Mouse (Mus musculus) CD8-positive naive resting alpha-beta T cell, adult 2 months (primary cell): ENCODE results near the gene Oprl1.

ENCODE experiments used
- DNase-seq, 2 experiments: peaks; one replicate each; pipeline ENCODE4 v3.0.0; 2022; ENCODE audit warnings: low read depth in 2 of 2, low spot score in 2 of 2

The Oprl1 gene

DNA sequence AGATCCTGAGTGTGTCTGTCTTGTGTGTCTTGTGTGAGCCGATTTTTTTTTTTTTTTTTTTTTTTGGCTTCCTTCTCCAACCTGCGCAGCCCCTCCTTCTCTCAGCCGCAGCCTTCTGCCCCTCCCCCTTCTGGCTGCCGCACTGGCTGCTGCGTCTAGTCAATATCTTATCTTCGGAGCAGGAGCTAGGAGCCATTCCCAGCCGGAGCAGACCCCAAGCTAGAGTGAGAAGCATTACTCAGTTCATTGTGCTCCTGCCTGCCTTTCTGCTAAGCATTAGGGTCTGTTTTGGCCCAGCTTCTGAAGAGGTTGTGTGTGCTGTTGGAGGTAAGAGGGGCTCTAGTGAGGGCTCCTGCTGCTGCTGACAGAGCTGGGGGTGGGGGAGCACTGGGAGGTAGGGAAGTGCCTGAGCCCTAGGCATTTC, at the start of gene Oprl1:
Gene Oprl1, plus strand, starts transcription at position 114 of the 424 bp plus-strand sequence.
- DNase-seq: no peak

DNA sequence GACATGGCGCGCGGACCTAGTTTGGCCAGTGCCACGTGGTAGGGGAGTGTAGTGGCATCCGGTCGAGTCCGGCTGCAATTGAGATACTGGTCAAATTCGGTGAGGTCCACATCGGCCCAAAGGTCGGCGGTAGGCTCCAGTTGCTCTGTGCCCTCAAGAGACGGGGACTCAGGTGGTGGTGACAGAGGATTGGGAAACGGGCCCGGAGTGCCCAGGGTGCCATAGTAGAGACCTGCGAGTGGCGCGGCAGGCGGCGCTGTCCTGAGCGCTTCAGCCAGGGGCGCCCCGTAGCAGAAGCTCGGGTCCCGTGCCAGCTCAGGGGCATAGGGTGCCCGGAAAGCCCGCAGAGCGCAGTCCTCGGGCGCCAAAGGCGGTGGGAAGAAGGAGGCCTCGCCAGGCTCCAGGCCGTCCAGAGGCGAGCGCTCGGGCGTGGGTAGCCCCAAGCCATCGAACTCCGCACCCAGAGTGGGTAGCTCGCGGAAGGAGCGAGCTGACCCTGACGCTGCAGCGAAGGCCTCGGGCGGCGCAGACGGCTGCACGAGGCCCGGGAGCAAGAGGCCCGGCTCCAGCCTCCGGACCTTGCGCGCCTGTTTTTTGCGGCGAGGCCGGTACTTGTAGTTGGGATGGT, 44.4 kb upstream of the Oprl1 start:
- no peak for DNase-seq

GRCm38 (mm10) chr2:181670913-181671311, 43.9 kb upstream of the Oprl1 start:
- DNase-seq: no peak

DNA sequence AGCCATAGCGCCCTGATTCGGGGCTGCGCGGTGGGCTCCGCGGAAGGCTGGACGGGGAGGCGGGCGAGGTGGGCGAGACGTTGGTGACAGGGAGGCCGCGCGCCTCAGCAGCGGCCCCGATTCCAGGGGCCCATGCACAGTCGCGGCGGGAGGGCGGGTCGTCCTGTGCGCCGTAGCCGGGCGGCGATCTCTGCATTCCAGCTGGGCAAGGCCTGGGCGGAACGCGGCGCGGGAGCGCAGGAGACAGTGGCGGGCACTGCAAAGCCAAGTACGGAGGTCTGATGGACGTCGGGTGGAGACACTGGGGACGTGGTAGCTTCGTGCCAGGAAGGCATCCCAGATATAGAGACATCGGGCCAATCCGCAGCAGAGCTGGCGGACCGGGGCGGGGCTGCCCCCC, 43.5 kb upstream of the Oprl1 start, which contains the start of gene Sox18:
Gene Sox18, minus strand, starts transcription at position 315 of the 400 bp plus-strand sequence.
- DNase-seq: no peak

DNA sequence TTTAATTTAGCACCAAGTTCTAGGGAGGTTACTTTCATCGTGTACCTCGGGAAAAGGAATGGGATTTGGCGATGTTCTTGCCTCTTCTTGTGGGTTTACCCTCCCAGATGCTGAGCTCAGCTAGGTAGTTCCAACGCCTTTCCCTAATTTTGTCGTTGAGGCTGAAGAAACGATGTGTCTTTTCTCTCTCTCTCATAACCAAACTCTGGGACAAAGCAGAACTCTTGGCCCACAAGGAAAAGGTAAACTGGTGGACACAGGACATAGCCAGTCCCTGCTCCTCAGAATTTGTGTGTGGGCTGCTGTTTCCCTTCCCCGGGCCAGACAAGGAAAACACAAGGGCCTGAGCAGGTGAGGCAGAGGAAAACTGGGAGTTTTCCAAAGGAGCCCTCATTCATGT, 42.8 kb upstream of the Oprl1 start:
- no peak for DNase-seq

GRCm38 (mm10) chr2:181673501-181673900, 41.3 kb upstream of the Oprl1 start:
- no peak for DNase-seq

DNA sequence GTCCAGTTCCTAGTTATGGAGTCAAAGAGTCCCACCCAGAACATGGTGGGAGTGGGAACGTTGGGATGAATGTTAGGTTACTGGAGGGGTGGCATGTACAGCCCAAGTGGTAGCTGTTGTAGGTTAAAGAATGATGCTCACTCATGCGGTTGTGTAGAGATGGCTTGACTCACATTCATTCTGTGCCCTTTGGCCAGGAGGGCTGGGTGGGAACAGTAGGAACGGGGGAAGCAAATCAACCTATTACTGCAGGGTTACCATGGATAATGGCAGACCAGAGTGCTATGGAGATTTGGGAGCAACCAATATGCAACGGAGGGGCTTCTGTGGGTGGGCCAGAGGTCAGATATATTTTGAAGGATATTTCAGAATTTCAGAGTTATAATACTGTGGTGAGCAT, 39.9 kb upstream of the Oprl1 start:
- DNase-seq: no peak

- DNase-seq: no peak
Measured at GRCm38 (mm10) chr2:181675454-181675853, 39.4 kb upstream of the Oprl1 start.

- no peak for DNase-seq
Measured at GRCm38 (mm10) chr2:181676424-181676823, 38.4 kb upstream of the Oprl1 start.

- no peak for DNase-seq
Measured at GRCm38 (mm10) chr2:181677096-181677754, 37.6 kb upstream of the Oprl1 start.

- DNase-seq: no peak
Measured at GRCm38 (mm10) chr2:181677755-181678098, 37.1 kb upstream of the Oprl1 start.

GRCm38 (mm10) chr2:181678780-181679179, 36.0 kb upstream of the Oprl1 start:
- peak; percentile 59 to 69 for DNase-seq

DNA sequence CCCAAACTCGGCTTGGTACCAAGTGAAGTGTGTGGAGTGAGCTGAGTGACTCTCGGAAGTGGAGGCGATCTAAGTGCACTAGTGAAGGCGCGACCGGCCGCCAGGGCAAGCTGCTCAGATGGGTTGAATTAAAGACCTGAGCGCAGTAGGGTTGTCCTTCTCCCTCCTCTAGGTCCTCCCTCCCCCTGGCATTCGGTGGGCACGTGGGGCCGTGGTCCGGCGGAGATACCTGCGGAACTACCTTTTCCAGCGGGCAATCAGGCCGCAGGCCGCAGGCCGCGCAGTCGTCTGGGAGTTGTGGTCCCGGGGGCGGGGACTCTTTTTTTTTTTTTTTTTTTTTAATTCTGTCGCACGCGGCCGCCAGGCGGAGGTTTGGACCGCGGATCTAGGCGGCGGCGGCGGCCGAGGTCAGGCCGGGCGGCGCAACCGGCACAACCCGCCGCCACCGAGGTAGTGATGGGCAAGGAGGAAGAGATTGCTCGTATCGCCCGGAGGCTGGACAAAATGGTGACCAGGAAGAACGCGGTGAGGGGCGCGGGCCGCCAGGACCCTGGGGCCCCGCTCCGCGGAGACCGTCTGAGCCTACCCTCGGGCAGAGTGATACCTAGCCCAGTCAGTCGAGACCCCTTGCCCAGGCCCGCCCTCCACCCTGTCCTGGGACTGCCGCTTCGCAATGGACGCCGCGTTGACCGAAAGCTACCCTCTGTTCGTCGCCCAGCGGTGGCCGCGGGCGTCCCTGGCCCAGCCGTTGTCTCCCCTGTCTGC, 34.7 kb upstream of the Oprl1 start, which contains the start of gene Tcea2:
Gene Tcea2, plus strand, starts transcription at position 360 of the 765 bp plus-strand sequence.
- DNase-seq: peak; percentile 28 to 55

- peak in 1 of 2 experiments; percentile 20 for DNase-seq
Measured at GRCm38 (mm10) chr2:181680716-181681117, 34.1 kb upstream of the Oprl1 start.

GRCm38 (mm10) chr2:181681978-181682377, 32.8 kb upstream of the Oprl1 start:
- no peak for DNase-seq

DNA sequence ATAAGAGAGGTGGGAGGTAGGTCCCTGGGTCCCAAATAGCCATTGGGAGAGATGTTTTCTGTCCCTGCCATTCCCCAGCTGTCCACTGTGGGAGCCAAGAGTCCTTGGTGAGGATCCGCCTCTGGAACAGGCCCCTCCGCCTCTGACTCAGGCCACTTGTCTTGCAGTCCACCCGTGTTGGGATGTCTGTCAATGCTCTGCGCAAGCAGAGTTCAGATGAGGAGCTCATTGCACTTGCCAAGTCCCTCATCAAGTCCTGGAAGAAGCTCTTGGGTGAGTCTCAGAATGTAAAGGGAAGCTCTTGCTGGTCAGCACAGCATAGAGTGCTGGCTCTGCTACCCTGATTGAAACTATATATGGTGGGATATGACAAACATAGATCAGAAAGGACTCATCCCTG, 31.4 kb upstream of the Oprl1 start:
- no peak for DNase-seq

GRCm38 (mm10) chr2:181684713-181685112, 30.1 kb upstream of the Oprl1 start:
- no peak for DNase-seq

DNA sequence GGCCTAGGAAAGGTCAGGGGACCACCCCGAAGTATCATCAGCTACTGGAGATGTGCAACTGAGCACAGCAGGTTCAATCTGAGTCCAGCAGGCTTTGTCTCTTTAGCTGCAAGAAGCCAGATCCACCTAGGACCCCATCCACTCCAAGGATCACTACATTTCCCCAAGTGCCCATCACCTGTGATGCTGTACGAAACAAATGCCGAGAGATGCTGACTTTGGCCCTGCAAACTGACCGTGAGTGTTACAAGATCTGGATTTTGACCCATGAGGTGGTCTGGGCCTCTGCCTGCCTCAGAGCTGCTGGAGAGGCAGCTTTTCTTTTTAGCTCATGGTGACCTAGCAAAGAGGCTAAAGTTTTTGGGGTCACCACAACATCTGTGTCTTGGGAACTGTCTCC, 29.1 kb upstream of the Oprl1 start:
- no peak for DNase-seq

- no peak for DNase-seq
Measured at GRCm38 (mm10) chr2:181687586-181687985, 27.2 kb upstream of the Oprl1 start.

DNA sequence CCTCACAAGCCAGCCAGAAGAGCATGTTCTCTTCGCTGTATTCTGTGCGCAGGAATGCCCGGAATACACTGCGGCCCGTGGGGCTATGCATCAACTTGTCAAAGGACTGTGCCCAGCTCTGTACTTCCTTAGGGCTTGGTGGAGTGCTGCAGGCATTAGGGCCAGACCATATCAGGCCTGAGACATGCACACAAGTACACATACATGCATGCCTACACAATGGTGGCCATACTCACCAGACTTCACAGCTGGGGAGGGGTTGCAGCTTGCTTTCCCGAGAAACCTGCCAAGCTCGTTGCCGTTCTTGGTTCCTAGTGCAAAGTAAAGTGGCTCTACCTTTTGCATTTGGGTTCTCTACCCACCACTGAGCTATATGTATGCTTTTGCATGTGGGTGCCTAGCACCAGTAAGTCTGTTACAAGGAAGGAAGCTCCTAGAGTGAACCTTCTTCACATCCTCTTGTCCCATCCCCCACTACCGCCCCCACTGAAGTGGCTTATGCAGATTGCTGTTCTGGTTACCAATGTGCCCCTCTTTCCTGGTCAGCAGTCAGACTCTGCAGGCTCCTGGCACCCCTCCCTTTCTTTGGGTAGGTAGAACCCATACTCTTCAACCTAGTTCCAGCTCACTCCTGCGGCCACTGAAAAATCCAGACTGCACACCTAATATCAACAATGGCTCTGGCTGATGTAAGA, 25.2 kb upstream of the Oprl1 start:
- DNase-seq: no peak

GRCm38 (mm10) chr2:181691083-181691482, 23.7 kb upstream of the Oprl1 start:
- no peak for DNase-seq
